Mouse (Mus musculus): ENCODE results near the gene Ptprq. TPM values are rescaled to one million over a fixed set of nuclear protein-coding genes. Genes with fewer than 3 reads are reported as not detected.

Gene Ptprq
- polyA plus RNA-seq, 1 experiment from 2014 or later = 0.18 TPM

- Histone ChIP-seq H3K4me2 (no peak overlapping the region), H3K9me3 (no peaks in the 10 kb centered on the region), H3K27ac (no peak overlapping the region), H3K36me3 (no peaks in the 10 kb centered on the region), H3K4me3 (no peak overlapping the region), H3K27me3 (no peaks in the 10 kb centered on the region), H3K9ac (no peak overlapping the region), H3K4me1 (no peaks in the 10 kb centered on the region)
- no peak for ATAC-seq (ENCODE audit: insufficient number of reproducible peaks, low FRiP score, low TSS enrichment, low read depth)
- WGBS = 15% methylated on average over 1 of the region's 1 CpGs
Measured at GRCm38 (mm10) chr10:107626648-107627047, 93.2 kb downstream of the Ptprq start.

GRCm38 (mm10) chr10:107624211-107624610 is 95.6 kb downstream of the Ptprq start:
- no peaks in the 10 kb centered on the region for H3K36me3 ChIP-seq
- 77% methylated on average over 4 of the region's 4 CpGs for WGBS

DNA sequence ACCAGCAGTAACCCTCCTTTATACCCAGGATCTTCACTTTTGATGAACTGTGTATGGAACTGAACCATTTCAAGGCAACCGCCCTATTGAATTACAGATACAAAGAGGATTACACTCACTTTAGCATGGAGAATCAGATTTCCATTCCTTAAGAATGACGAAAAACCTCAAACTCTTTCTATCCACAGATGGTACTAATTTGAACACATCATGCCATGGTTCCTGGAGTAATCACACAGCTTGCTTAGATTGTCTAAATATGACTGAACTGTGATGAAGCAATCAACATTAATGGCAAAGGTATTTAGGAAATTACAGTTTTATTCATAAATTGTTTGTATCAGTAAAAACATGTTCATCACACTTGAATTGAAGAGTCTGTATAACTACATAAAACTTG is 104.4 kb downstream of the Ptprq start:
- Histone ChIP-seq H3K4me3 (no peak overlapping the region), H3K4me2 (no peak overlapping the region), H3K9ac (no peak overlapping the region), H3K4me1 (no peaks in the 10 kb centered on the region), H3K27ac (no peak overlapping the region), H3K36me3 (no peaks in the 10 kb centered on the region), H3K27me3 (no peaks in the 10 kb centered on the region), H3K9me3 (no peaks in the 10 kb centered on the region)
- 58% methylated on average over 2 of the region's 2 CpGs for WGBS
- ATAC-seq (ENCODE audit: insufficient number of reproducible peaks, low FRiP score, low TSS enrichment, low read depth) = no peak

More at GRCm38 (mm10) chr10:107624211-107624610, 95.6 kb downstream of the Ptprq start:
- Histone ChIP-seq H3K9ac (no peak overlapping the region), H3K9me3 (no peaks in the 10 kb centered on the region), H3K4me2 (no peak overlapping the region), H3K27me3 (no peaks in the 10 kb centered on the region), H3K4me3 (no peak overlapping the region), H3K4me1 (no peaks in the 10 kb centered on the region), H3K27ac (no peak overlapping the region)
- no peak for ATAC-seq (ENCODE audit: insufficient number of reproducible peaks, low FRiP score, low TSS enrichment, low read depth)

- Histone ChIP-seq H3K27me3 (no peaks in the 10 kb centered on the region), H3K36me3 (no peaks in the 10 kb centered on the region), H3K9ac (no peak overlapping the region), H3K9me3 (no peaks in the 10 kb centered on the region), H3K4me2 (no peak overlapping the region), H3K4me1 (no peaks in the 10 kb centered on the region), H3K27ac (no peak overlapping the region), H3K4me3 (no peak overlapping the region)
- no peak for ATAC-seq (ENCODE audit: insufficient number of reproducible peaks, low FRiP score, low TSS enrichment, low read depth)
- WGBS = 76% methylated on average over 6 of the region's 6 CpGs
Measured at GRCm38 (mm10) chr10:107601371-107601770, 118.5 kb downstream of the Ptprq start.

- Histone ChIP-seq H3K4me3 (no peak overlapping the region), H3K4me2 (no peak overlapping the region), H3K27ac (no peak overlapping the region), H3K4me1 (no peaks in the 10 kb centered on the region), H3K27me3 (no peaks in the 10 kb centered on the region), H3K9ac (no peak overlapping the region), H3K36me3 (no peaks in the 10 kb centered on the region), H3K9me3 (no peaks in the 10 kb centered on the region)
- WGBS = 45% methylated on average over 5 of the region's 5 CpGs
- ATAC-seq (ENCODE audit: insufficient number of reproducible peaks, low FRiP score, low TSS enrichment, low read depth) = no peak
Measured at GRCm38 (mm10) chr10:107583360-107583759, 136.5 kb downstream of the Ptprq start.

- no peak for ATAC-seq (ENCODE audit: insufficient number of reproducible peaks, low FRiP score, low TSS enrichment, low read depth)
- Histone ChIP-seq H3K36me3 (no peaks in the 10 kb centered on the region), H3K9ac (no peak overlapping the region), H3K4me1 (no peaks in the 10 kb centered on the region), H3K27ac (no peak overlapping the region), H3K4me2 (no peak overlapping the region), H3K9me3 (no peaks in the 10 kb centered on the region), H3K4me3 (no peak overlapping the region), H3K27me3 (no peaks in the 10 kb centered on the region)
- 14% methylated on average over 3 of the region's 3 CpGs for WGBS
Measured at GRCm38 (mm10) chr10:107569044-107569443, 150.8 kb downstream of the Ptprq start.

DNA sequence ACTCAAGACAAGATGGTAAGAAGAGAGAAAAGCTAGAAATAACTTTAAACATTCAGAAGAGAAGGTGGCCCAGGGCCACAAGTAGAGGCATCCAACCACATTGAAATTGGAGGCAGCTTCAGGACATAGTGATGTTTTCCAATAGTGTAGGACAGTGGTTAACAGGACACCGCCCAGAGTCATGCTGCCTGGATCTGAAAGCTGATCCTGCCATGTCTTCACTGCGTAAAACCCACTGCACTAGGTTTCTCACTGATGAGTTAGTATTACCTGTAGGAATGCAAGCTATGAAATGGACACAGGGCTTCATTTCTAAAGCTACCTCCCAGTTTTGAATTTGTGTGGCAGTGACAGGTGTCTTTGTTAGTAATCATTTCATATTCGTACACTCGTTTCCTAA is 151.6 kb downstream of the Ptprq start:
- H3K27ac ChIP-seq = no peak overlapping the region
- H3K9ac ChIP-seq = no peak overlapping the region
- H3K4me3 ChIP-seq = no peak overlapping the region
- H3K9me3 ChIP-seq = no peaks in the 10 kb centered on the region
- 71% methylated on average over 4 of the region's 4 CpGs for WGBS
- H3K4me1 ChIP-seq = no peaks in the 10 kb centered on the region
- H3K27me3 ChIP-seq = no peaks in the 10 kb centered on the region
- no peak overlapping the region for H3K4me2 ChIP-seq
- ATAC-seq (ENCODE audit: insufficient number of reproducible peaks, low FRiP score, low TSS enrichment, low read depth) = no peak
- H3K36me3 ChIP-seq = no peaks in the 10 kb centered on the region

- Histone ChIP-seq H3K9ac (no peak overlapping the region), H3K4me3 (no peak overlapping the region), H3K36me3 (no peaks in the 10 kb centered on the region), H3K9me3 (no peaks in the 10 kb centered on the region), H3K27ac (no peak overlapping the region), H3K4me1 (no peaks in the 10 kb centered on the region), H3K4me2 (no peak overlapping the region), H3K27me3 (no peaks in the 10 kb centered on the region)
- WGBS = 17% methylated on average over 13 of the region's 13 CpGs
- no peak for ATAC-seq (ENCODE audit: insufficient number of reproducible peaks, low FRiP score, low TSS enrichment, low read depth)
Measured at GRCm38 (mm10) chr10:107562875-107563274, 157.0 kb downstream of the Ptprq start.

DNA sequence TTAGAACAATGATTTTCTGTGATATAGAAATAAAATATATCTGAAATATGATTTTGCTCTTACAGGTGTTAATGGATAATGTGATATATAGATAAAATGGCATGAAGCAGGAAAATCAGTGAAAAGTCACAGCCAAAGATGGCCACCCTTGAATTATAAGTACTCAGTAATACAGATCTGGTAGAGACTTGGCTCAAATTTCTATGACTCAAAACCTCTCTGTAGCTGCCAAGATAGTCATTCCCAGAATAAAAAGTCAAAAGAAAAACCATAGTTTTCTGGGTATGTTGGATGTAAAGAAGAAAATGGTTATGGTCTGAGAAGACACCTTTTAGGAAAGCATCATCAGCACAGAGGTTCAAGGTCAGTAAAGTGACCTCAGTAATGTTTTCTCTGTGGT is 159.0 kb downstream of the Ptprq start:
- ATAC-seq (ENCODE audit: insufficient number of reproducible peaks, low FRiP score, low TSS enrichment, low read depth) = no peak
- Histone ChIP-seq H3K36me3 (no peaks in the 10 kb centered on the region), H3K9me3 (no peaks in the 10 kb centered on the region), H3K9ac (no peak overlapping the region), H3K27ac (no peak overlapping the region), H3K4me1 (no peaks in the 10 kb centered on the region), H3K4me3 (no peak overlapping the region), H3K4me2 (no peak overlapping the region), H3K27me3 (no peaks in the 10 kb centered on the region)

- ATAC-seq (ENCODE audit: insufficient number of reproducible peaks, low FRiP score, low TSS enrichment, low read depth) = no peak
- Histone ChIP-seq H3K4me2 (no peak overlapping the region), H3K4me1 (no peaks in the 10 kb centered on the region), H3K9ac (no peak overlapping the region), H3K27me3 (no peaks in the 10 kb centered on the region), H3K36me3 (no peaks in the 10 kb centered on the region), H3K27ac (no peak overlapping the region), H3K4me3 (no peak overlapping the region), H3K9me3 (no peaks in the 10 kb centered on the region)
- 9% methylated on average over 1 of the region's 1 CpGs for WGBS
Measured at GRCm38 (mm10) chr10:107543026-107543425, 176.8 kb downstream of the Ptprq start.

DNA sequence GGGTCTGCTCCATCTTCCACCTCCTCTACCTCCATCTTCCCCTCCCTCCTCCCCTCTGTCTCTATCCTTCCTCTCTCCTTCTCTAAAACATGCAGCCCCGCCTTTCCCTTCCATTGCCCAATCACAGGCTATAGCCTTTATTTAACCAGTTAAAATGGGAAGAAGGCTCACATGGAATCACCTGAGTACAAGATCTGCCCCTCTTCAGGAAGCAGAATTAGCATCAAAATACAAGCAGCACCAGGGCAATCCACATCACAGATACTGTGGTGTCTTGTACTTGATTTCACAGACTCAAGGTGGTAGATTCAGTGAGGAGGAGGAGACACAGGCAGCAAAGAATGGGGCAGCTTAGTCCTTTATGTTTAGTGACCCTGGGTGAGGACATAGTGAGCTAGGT is 191.1 kb downstream of the Ptprq start:
- no peak overlapping the region for H3K27ac ChIP-seq
- ATAC-seq (ENCODE audit: insufficient number of reproducible peaks, low FRiP score, low TSS enrichment, low read depth) = no peak
- WGBS = 85% methylated on average over 1 of the region's 1 CpGs
- H3K4me1 ChIP-seq = no peaks in the 10 kb centered on the region
- no peaks in the 10 kb centered on the region for H3K9me3 ChIP-seq
- H3K36me3 ChIP-seq = no peaks in the 10 kb centered on the region
- no peak overlapping the region for H3K4me2 ChIP-seq
- H3K4me3 ChIP-seq = no peak overlapping the region
- no peak overlapping the region for H3K9ac ChIP-seq
- no peaks in the 10 kb centered on the region for H3K27me3 ChIP-seq

GRCm38 (mm10) chr10:107519216-107519615 is 200.6 kb downstream of the Ptprq start:
- H3K9ac ChIP-seq = no peak overlapping the region
- no peak overlapping the region for H3K4me2 ChIP-seq
- H3K4me1 ChIP-seq = no peaks in the 10 kb centered on the region
- H3K27me3 ChIP-seq = no peaks in the 10 kb centered on the region
- no peaks in the 10 kb centered on the region for H3K36me3 ChIP-seq
- 58% methylated on average over 5 of the region's 5 CpGs for WGBS
- no peaks in the 10 kb centered on the region for H3K9me3 ChIP-seq
- H3K4me3 ChIP-seq = no peak overlapping the region
- ATAC-seq (ENCODE audit: insufficient number of reproducible peaks, low FRiP score, low TSS enrichment, low read depth) = no peak
- H3K27ac ChIP-seq = no peak overlapping the region

GRCm38 (mm10) chr10:107516641-107517040 is 203.2 kb downstream of the Ptprq start:
- Histone ChIP-seq H3K27me3 (no peaks in the 10 kb centered on the region), H3K4me3 (no peak overlapping the region), H3K4me1 (no peaks in the 10 kb centered on the region), H3K9me3 (no peaks in the 10 kb centered on the region), H3K27ac (no peak overlapping the region), H3K9ac (no peak overlapping the region), H3K4me2 (no peak overlapping the region), H3K36me3 (no peaks in the 10 kb centered on the region)
- ATAC-seq (ENCODE audit: insufficient number of reproducible peaks, low FRiP score, low TSS enrichment, low read depth) = no peak
- WGBS = 62% methylated on average over 7 of the region's 7 CpGs

All from limb, embryonic 15.5 days (tissue).